Mouse (Mus musculus): ENCODE data around the gene Cherp.
A peak's percentile ranks its signal among the peaks of the same experiment; 100 is the strongest.

The Cherp gene

DNA sequence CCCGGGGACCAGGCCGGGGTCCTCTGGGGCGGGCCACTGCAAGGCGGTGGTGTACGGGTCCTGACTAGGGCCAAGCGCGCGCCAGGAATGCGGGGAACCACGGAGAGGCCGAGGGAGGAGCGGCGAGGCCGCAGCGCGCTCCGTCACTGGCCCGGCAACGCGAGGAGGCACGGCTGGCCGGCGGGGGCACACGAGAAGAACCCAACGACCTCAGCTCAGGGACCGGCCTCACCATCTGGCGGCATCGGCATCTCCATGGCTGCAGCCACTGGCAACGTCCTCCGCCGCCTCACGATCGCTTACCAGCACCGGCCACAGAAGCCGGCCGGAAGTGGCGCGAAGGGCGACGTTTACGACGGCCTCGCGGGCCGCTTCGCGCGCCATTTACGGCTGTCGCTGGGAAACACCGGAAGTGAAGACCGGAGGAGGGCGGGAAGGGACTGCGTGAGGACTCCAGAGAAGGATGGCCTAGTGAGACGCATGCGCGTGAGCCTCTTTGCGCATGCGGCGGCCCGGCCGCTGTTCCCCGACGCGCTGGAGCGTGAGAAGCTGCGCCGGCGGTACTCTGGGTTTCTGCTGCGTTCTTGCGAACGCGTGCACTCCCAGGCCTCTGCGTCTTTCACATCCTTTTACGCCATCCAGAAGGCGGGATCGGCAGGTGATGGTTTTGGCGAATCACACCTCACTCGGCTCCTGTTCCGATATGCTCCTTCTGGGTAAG is at the start of gene Cherp:
Cherp (minus strand) TSS at position 401 of the 721 bp plus-strand sequence.
- DNase-seq (ENCODE audit: low spot score in 2 of 2): peak; percentile 98 to 99

DNA sequence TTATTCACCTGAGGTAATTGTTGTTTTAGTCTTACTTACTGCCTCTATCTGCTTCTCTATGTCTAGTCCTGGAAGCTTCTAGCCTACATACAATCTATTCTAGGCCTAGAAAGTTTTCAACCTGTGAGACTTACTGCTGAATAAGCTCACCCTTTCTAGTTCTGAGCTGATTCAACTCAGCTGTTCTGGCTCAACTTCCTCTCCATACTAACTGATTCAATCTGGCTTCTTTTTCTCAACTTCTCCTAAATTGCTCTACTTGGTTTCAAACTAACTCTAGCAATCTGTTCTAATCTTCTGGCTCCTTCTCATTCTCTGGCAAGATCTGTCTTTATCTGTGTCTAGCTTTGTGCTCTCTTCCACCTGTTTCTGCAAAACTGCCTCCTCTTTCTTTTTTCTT is 46.9 kb upstream of the Cherp start:
- DNase-seq (ENCODE audit: low spot score in 2 of 2): no peak

DNA sequence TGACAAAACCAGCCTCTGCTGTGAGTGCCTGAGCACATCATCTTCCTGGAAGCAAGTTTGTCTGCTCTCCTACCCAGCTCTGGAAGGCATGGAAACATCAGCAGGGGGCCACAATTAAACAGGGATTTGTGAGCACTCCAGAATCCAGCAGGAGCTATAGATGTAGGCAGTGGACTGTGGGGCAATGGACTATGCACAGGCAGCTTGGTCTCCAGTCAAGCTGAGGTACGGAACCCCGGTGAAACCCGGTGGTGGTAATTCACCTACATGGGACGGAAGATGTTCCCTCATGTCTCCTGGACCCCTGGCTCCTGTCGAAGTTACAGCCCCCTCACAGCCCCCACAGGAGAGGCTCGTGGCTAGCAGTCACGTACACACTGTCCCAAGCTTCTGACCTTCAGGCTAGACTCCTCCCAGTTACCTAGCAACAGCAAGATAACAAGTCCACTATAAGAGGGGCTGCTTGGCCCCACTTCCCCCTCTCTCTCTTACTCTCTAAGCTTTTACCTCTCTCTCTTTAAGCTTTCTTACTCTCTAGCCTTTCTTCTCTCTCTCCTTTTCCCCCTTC is 42.5 kb upstream of the Cherp start:
- DNase-seq (ENCODE audit: low spot score in 2 of 2): no peak

DNA sequence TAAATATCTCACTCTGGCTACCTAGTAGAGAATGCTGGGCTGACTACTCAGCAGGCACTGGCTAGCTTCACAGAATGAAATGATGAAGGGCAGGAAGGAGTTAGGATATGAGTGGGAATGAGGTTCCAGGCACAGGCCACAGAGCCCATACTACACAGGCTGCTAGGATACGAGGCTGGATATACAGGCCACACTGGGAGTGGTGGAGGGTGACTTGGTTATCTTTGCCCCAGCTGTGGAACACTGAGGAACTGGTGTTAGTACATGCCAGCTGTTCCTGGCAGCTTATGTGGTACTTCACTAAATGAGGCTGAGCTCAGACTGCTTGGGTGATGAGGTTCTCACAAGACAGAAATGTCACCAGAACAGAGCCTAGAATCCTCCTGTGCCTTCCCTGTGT is 38.1 kb upstream of the Cherp start:
- no peak for DNase-seq (ENCODE audit: low spot score in 2 of 2)

DNA sequence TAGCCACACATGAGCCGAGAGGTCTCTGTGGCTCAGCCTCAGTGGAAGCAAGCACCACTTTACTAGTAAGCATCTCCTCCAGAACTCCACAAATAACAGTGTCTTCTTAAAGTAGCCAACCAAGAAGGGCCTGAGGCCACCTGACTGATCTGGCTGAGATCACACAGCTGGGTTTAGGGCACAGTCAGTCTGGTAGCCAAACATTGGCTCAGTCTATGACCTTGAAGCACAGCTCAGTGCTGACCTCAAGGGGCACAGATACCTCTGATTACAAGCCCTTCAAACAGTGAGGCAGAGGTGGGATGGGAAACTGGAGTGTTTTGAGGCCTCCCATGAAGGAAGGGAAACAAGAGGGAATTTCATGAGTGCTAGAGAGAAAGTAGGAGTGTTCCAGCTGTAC is 37.6 kb upstream of the Cherp start:
- DNase-seq (ENCODE audit: low spot score in 2 of 2): no peak

DNA sequence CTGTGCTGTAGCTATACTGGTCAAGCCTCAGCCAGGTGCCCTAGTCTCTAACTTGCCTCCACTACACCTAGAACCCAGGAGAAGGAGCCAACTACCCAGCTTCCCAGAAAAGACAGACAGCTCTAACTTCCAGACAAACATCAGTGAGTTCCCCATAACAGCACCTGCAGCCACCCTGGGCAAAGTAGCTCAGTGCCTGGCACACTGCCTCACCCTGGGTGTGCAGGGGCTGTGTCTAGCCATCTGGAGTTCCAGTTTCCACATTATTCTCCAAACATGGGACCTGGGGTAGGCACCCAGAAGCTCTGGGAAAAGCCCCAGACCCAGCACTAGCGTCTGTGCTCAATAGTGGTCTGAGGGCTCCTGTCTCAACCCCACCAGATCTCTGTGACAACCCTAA is 32.5 kb upstream of the Cherp start:
- DNase-seq (ENCODE audit: low spot score in 2 of 2): no peak

DNA sequence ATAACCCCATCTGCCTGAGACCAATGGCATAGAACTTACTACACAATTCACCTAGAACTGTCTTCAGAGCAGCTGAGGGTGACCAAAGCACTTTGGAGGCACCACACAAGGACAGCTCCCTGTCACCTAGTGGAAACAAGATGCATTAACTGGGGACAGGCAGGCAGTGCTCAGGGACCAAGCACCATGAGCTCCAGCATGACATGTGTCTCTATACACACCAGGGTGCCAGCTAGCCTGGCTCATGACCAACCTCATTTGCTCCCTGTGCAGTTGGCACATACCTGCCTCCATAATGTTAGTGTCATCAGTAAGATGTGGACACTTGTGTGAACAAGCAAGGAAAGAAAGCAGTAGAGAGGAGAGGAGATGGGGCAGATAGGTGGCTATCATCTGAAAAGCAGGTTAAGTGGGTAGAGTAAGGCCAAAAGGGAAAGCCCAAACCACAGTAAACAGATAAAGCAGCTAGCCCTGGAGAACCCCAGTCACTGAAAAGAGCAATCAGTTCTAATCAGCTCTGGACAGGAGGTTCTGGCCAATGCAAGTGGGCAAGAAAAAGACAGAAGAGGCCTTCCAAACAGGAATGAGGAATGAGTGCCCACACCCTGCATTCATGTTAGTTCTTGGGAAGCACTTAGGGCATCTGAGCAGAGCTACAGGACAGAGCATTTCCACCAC is 29.8 kb upstream of the Cherp start:
- DNase-seq (ENCODE audit: low spot score in 2 of 2): no peak

DNA sequence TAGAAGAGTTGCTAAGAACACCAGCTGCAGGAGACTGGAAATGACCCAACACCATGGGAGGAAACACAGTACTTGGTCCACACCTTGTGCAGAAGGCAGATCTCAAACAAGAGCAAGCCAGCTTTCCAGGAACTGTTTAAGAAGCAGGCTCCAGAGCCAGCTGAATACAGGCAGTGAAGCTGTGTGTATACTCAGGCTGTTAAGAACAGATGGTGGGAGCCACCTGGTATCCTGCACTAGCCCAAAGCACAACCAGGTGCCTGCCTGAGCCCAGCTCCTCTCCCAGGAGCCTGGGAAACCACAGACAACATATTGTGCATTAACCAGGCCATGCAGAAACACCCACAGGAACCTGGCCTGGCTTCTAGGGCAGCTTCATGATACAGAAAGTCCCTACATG is 29.1 kb upstream of the Cherp start:
- DNase-seq (ENCODE audit: low spot score in 2 of 2): peak; percentile 59 to 82

DNA sequence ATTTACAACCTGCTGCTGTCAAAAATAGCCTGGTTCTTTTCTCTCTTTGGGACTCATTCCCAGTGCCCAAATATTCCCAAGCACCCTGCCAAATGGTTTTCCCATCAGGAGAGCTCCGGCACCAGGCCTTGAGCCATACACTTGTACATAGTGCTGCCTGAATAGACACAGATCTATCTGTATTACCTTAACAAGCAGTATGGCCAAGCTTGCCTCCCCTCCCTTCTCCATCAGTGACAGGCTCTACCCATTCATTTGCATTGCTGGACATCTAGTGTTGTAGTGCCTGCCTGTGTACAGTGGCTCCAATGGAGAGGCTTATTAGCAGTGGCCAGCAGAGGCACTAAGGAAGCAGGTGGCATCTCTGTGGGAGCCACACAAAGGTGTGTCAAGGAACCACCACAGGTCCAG is 25.5 kb upstream of the Cherp start:
- DNase-seq (ENCODE audit: low spot score in 2 of 2): no peak

DNA sequence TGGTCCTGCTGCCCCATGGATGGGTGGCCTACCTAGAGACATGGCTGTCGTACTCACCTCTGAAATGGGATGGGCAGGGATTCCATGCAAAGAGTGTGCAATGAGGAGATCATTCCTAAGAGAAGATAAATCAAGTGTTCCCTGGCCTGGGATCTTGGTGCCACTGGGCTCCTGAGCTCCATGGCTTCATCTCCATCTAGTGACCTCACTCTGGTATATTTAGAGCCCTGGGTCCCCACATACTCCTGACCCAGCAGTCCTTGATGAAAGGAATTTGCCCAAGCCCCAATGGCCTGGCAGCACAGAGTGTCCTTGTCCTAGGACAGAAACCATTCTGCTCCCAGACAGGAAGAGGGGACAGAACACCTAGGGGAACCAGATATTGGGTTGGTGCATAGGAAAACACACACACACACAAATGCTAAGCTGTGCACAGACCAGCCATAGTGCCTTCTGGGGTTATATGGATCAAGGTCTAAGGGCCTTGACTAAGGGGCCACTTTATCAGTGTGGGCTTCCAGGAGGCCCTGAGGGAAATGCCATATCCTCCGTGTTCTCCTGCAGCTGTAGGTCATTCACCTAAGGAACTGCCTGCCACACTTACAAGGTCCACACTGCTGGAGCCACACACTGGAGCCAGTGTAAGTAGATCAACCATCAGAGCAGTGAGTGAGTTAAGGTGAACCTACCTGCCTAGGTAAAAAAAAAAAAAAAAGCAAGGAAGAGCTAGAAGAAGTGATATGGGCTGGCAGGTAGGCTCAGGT is 24.7 kb upstream of the Cherp start:
- no peak for DNase-seq (ENCODE audit: low spot score in 2 of 2)

DNA sequence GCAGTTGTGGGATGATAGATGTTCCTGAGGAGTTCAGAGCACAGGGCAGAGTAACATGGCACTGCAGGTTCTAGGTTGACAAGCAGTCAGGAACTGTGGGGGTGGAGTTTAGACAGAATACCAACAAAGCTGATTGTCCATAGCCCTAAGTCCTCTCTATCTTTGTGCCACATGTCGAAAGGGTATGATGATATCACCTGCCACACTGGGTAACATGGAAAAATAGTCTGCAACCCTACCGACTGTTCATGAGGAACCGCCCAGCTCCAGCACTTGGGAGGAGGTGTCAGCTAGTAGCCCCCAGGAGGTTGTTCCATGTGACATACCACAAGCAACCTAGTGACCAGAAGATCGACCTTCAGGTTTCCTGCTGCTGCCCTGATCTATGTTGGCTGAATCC is 23.5 kb upstream of the Cherp start:
- DNase-seq (ENCODE audit: low spot score in 2 of 2): no peak

DNA sequence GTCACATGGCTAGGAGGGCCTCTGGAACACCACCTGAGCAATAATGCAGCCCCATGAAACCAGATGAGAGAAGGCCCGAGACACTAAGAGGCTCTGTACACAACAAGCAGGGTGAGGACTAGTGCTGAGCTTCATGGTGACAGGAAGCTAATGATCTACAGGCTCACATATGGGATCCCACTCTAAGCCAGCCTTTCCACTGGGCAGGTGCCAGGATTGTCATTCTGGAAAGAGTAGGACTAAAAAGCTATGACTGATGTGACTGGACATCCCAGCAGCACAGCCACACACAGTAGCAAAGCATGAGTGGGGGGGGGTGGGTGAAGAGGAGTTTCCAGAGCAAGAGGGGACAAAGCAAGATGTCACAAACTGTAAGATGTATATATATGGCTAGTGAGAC is 22.9 kb upstream of the Cherp start:
- DNase-seq (ENCODE audit: low spot score in 2 of 2): no peak

DNA sequence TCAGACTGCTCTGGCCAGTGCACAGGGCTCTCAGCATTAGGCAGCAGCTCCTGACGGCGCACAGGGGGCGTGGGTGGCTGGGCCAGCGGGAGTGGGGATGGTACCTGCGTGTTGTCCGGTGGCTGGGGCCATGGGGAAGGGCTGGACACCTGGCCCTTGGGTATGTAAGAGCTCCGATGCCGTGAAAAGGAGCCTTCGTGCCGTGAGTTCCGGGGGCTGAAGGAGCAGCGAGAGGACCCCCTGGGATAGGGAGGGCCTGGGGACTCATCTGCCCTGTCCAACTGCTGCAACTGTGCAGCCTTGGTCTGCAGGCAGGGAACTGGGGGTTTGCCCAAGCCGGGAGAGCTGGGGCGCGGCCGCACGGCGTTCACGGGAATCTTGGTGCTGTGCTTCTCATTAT is 21.2 kb upstream of the Cherp start:
- DNase-seq (ENCODE audit: low spot score in 2 of 2): no peak

DNA sequence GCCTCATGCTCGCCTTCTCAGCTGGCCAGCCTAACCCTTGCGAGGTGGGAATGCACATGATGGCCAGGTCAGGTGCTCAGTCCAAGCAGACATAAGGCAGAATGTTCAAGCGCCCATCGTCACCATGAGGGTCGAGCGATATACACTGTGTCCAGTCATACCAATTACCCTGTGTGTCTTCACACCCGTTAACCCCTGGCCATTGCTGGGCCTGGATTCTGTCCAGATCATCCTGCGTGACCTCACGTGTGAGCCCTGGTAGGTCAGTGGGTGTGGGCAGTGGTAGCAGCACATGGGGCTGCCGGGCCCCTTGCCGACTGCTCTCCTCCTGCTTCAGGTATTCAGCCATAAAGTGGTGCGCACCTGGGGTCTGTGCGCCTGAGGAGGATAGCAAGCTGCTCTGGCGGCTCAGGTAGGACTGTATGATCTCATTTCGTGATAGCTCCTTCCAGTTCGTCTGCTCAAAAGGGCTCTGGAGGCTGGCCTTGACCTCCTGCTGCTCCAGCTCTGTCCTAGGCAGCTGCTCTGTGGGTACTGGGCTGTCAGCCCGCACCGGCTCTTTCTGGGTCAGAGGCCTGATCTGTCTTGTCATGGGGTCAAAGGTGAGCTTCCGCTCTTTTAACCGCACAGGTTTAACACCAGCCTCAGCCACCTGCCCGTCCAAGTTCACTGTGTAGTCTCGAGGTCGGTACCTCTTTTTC is 20.5 kb upstream of the Cherp start:
- DNase-seq (ENCODE audit: low spot score in 2 of 2): no peak

DNA sequence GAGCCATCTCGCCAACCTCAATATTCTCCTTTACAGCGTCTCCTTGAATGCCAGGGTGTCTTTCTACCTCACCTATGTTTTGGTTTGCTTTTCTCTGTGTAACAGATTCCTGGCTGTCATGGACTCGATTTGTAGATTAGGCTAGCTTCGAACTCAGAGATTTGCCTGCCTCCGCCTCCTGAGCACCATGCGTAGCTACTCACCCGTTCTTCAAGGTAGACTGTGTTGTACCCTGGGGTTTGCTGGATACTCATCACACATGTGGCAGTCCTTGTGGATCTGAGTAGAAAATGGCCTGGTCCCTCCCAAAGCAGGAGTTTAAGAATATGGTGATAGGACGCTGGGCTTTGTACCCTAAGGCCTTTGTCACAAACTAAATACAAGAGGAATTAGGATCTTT is 18.4 kb upstream of the Cherp start:
- DNase-seq (ENCODE audit: low spot score in 2 of 2): no peak

DNA sequence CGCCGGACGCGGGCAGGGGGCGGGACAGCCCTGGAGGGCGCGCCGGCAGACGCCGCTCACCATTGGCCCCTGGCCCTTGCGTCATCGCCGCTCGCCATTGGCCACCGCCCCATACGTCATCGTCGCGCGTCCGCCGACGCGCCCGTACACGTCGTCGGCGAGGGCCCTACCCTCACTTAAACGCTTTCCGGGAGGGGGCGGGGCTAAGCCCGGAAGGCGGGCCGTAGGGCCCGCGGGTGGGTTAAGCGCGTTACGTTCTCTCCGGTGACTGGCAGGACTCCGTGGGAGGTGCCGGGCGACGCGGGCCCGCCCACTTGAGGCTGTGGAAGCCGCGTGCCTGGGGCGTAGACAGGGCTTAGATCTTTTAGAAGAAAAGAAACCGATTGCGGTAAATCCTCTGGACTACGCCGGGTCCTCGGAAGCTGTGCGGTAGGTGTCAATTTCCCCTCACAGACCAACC is 17.6 kb upstream of the Cherp start:
- DNase-seq (ENCODE audit: low spot score in 2 of 2): peak; percentile 99 to 100

DNA sequence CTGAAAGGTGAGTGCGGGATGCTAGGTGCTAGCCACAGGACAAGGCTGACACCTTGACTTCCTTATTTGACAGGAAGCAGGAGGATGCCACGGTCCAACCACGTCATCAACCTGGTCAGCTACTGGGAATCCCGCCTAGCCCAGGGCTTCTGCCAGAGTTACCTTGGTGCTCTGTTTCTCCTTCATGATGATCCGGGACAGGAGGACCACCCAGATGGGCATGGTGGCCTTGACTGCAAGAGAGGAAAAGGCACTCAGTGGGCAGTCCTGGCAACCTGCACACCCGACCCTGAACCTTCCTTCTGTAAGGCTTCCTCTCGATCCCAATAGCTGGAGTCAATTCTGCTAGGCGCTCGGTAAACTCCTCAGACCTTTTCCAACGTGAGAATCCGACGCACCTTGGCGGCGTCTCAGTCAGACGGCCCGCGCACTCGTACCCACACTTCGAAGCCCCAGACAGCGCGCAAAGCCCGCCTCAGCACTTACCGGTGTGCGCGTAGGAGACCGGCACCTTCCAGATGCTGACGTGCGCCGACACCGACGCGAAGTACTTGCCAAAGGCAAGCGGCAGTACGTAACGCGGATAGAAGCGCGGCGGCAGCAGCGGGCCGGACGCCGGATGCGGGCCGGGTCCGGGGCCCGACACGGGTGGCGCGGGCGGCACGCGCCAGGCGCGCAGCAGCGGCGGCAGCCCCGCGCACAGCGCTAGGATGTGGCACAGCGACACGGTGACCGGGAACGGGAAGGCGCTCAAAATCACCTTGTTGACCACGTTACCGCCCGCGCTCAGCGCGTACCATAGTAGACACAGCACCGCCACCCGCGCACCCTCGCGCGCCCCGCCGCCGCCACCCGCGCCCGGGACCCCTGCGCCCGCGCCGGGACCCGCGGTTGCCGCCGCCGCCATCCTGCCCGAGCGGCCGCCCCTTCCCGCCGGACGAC is 16.9 kb upstream of the Cherp start, which contains the start of gene Slc35e1:
Slc35e1 (minus strand) TSS at position 935 of the 942 bp plus-strand sequence.
- DNase-seq (ENCODE audit: low spot score in 2 of 2): peak; percentile 61 to 63

DNA sequence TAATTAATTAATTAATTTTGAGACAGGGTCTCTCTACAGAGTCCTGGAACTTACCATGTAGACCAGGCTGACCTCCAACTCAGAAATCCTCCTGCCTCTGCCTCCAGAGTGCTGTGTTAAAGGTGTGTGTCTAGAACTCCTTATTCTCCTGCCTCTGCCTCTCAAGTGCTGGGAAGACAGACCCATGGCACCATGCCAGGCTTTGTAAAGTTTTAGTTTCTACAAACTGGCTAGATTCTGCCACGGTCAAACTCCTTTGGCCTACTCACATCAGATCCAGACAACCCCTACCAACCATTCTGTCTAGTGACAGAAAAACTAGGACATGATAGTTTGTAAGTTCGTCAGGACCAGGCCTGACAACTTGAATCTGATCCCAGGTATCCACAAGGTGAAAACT is 16.0 kb upstream of the Cherp start:
- no peak for DNase-seq (ENCODE audit: low spot score in 2 of 2)

DNA sequence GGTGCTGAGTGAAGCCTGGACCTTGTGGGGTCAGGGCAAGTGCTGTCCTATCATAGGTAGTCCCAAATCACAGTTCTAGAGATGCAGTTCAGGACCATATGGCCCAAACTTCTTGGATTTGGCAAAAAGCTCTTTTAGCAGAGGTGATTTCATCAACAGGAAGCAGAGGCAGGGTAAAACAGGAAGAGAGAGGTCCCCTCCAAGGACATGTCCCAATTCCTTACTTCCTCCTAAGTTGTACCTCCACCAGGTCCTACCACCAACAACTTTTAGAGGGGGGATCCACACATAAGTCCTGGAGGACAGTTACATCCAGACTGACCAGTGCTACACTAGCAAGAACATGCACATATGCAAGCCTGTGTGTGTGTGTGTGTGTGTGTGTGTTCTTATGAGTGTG is 12.0 kb upstream of the Cherp start:
- no peak for DNase-seq (ENCODE audit: low spot score in 2 of 2)

DNA sequence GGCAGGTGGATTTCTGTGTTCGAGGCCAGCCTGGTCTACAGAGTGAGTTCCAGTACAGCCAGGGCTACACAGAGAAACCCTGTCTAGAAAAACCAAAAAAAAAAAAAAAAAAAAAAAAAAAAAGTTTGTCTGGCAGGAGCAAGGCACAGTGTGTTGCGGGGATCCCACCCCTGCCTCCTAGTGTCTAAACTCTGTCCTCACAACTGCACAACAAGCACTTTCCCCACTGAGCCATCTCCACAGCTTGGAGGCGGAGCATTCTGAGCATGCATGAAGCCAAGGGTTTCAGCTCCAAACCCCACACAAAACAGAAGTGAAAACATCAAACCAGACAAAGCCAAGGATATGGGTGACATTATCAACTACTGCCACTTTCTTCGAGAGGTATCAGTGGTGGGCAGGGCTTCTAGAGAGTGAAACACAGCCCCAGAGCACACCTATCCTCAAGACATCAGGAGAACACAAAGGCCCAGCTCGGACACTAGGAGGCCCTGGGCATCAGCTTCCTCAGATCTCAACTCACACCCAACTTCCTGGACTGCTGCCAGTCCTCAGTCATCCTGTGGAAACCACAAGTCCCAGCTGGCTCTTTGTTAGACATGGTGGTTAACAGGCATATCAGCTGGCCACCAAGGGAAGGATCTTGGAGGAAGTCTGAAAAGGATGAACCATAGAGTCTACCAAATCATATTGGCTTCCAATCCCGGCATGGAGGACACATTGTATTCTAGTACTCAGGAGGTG is 10.6 kb upstream of the Cherp start:
- peak; percentile 70 to 72 for DNase-seq (ENCODE audit: low spot score in 2 of 2)
